Mouse (Mus musculus): Measurements from ENCODE around the gene Bag6.
"Not testable (repeated sequence)": the region's sequence is repeated elsewhere in the genome, so short reads cannot be mapped to it uniquely, and the experiment has no call there.

Gene Bag6

DNA sequence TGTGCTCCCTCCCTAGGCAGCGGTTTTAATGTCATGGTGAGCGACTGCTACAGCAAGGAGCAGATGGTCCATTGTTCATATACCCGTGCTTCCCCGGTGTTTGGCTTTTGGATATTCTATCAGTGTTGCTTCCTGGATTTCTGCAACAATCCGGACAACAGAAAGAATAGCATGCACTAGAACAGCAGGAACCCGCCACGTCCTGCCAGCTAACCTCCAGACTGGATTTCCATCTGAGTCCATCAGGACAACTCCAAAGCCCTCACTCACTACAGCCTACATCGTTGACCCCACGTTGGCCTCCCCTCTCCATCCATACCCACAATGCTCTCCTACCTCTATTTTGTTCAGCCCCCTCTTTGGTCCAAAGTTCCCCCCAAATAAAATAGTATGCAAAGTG, 23.2 kb upstream of the Bag6 start:
- DNase-seq (ENCODE audit: low spot score): no peak

DNA sequence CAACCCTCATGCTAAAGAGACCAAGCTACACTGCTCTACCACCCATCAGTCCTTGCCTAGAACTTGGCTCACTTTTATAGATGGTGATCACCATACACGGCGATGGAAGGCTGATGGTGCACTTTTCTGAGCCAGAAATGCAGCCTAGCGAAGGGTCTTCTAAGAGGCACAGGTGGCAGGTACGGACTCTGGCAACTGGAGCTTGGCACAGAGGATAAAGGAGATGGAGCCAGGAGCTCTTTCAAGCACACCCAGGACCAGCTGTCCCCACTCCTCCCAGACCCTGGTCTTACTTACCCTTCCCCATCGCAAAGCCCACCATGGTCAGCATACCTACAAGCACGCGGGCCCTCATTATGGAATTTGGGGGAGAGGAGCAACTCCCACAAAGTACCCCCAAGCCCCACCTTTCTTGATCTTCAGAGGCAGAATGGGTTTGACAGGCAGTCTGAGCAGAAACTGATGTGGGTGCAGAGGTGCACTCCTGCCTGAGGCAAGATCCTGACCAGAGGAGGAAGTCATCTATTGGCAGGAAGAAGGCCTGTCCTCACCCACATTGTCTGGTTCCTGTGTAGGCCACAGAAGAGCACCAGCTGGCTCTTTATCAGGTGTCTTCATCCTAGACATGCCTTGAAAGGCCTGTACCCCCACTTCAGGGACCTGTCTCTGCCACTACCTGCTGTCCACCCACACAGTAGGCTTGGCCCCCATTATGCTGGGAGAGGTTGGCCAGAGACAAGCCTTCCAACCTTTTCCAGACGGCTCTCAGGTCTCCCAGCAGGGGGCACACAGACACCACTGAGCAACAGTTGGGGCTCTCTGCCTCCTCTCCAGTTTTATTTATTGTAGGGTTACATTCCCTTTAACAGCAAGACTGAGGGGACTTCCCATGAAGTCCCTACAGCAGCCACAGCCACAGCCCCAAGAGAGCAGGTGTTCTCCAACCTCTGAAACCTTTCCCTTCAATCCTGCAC, 19.6 kb upstream of the Bag6 start, which contains the start of gene Ly6g5b:
TSS of gene Ly6g5b (minus strand) at position 383 of the 974 bp plus-strand sequence.
- DNase-seq (ENCODE audit: low spot score): no peak

- no peak for DNase-seq (ENCODE audit: low spot score)
Measured at GRCm38 (mm10) chr17:35120745-35121142, 14.2 kb upstream of the Bag6 start.

DNA sequence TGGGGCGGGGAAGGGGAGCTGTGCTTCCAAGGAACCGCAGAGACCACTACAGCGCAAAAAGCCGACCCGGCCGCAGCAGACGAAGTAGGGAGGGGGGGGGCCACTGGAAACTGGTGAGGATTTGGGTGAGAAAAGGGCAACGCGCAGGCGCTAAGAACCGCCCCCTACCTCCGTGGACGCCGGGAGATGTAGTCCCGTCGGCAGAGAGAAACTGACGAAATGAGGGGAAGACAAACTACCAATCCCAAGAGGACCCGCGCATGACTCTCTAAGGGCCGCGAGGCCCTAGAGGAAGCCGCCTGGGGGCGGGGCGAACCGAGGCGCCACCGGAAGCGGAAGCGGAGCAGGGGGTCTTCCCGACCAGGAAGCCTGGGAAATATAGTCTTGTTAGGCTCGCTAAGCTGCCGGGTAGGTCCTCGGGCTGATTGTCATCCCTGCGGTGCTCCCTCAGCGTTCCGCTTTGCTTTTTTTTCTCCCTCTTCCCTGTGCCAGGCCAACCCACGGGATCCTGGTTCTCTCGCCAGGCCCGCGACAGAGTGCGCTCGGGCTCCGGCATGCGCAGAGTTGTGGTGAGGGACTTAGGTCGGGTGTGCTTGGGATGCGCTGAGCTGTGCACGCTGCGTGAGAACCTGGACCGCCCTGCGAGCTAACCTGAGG, 13.7 kb upstream of the Bag6 start, which contains the start of gene Gpank1:
TSS of gene Gpank1 (plus strand) at position 313 of the 657 bp plus-strand sequence.
- DNase-seq (ENCODE audit: low spot score): peak; percentile 97

DNA sequence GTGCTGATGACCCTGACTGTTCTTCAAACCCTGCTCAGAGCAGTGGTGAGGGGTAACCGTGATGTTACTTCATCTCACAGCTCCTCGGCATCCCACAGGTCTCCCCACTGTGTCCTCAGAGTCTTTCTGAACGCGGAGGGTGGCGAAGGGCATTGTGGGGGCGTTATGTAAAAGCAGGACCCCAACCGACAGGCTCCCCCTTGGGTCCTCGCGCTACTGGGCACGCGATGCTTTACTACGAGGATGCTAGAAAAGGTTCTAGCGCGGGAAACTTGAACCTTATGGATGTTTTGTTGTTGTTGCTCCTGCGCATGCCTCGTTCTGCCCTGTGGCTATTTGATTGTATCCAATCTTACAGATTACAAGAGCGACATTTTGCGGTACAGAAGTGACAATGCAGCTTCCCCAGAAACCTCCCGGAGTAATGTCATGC, 13.1 kb upstream of the Bag6 start, which contains the start of gene Csnk2b:
TSS of gene Csnk2b (minus strand) at position 183 of the 433 bp plus-strand sequence.
- DNase-seq (ENCODE audit: low spot score): peak; percentile 69

- not testable (repeated sequence) for DNase-seq (ENCODE audit: low spot score)
Measured at GRCm38 (mm10) chr17:35123287-35123686, 11.7 kb upstream of the Bag6 start.

DNA sequence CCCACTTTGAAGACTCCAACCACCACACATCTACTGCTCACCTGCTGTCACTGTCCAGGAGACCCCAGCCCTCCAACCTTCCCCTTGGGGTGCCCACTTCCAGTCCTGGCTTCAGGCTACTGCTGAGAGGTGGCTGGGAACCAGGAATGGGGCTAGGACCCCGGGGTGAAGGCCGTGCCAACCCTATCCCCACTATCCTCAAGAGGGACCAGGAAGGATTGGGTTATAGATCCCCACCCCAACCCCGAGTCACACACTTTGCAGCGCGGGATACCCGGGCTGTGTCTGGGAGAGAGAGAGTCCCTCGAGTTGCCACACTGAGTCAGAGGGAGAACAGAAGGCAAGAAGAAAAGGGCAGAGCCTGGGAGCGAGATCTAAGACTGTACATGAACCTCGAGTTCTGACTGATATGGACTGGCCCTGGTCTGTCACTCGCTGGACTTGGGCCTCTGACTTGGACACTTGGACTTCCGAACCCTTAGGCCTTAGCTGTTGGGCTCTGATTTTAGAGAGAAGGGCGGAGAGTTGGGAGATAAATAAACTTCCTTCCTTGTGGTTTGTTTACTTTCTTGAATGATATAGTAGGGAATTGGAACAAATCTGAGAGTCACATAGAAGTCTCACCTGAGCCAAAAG, 10.6 kb upstream of the Bag6 start:
- not testable (repeated sequence) for DNase-seq (ENCODE audit: low spot score)

DNA sequence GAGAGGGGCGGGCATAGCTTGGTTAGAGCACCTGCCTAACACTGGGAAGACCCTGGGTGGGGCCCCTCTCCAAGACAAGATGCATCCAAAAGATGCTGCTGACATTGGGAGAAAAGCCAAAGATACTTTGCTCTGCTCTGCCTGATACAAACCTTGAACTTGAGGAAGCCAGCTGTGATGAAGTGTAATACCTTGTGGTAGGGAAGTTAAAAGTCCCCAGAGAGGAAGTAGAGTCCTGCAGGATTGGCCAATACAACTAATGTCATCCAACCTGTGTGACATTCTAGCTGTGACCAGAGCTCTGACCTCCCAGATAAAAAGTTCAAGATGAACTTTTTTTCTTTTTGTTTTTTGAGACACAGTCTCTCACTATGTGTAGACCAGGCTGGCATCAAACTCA, 9.9 kb upstream of the Bag6 start:
- DNase-seq (ENCODE audit: low spot score): no peak

DNA sequence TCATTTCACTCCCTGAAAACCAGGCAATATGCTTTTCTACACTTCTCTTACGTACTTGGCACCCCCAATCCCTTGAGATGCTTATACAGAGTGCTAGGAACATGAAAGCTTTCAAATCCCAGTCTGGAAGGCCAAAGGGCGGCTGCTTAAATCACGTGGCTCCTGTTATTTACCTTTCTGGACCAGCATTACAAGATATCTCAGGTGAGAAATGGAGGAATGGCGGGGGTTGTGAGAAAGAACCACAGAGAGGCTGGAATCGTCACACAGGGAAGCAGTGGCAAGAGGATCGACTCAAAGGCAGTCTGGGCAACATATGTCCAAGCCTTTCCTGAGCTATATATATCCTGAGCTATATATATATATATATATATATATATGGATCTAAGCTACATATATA, 9.4 kb upstream of the Bag6 start:
- DNase-seq (ENCODE audit: low spot score): no peak

- DNase-seq (ENCODE audit: low spot score): no peak
Measured at GRCm38 (mm10) chr17:35126206-35126611, 8.8 kb upstream of the Bag6 start, which contains the start of gene D17H6S53E. TSS of gene D17H6S53E (plus strand) at chr17:35126373.

GRCm38 (mm10) chr17:35127017-35127416, 8.0 kb upstream of the Bag6 start:
- DNase-seq (ENCODE audit: low spot score): no peak

DNA sequence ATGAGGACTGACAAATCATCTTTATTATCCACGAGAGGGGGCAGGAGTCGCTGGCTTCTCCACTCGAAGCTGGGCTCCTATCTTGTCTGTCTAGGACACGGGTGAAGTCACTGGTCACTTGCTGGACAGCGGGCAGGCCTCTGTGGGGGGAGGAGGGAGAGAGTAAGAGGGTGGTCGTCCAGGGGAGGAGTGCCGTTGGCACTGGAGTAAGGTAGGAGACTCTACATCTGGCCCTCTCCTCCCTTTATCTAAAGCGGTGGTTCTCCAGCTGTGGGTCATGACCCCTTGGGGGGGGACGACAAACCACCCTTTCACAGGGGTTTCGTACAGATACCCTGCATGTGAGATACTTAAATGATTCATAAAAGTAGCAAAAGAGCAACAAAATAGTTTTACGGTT, 6.0 kb upstream of the Bag6 start:
- DNase-seq (ENCODE audit: low spot score): no peak

- no peak for DNase-seq (ENCODE audit: low spot score)
Measured at GRCm38 (mm10) chr17:35131038-35131437, 3.9 kb upstream of the Bag6 start.

DNA sequence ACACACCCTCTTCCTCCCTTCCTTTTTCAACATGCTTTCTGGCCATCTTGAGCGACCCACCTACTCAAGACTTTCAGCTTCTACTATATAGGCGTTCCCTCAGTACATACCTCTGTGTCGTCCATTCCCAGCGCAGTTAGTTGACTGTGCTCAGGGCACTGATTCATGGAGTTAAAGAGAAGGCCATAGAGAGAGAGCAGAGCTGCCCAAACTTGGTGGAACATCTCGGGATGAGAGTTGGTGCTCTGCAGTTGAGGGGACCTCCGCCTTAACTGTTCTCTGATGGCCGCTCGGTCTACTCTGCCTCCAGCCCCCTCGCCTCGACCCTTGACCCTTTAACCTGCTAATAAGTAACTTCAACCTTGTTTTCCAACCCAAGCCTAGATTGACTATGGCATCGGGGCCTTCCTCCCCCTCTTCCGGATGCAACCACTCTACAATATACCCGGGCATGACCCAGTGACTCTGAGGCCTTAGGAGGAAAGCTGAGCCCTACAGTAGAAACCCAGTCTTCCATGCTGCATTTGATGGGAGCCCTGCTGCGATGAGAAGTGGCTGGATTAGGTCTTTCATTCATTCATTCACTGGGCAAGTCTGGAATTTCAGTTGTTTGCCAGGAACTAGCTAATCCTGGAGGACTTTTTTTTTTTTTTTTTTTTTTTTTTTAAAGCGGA, 3.3 kb upstream of the Bag6 start, which contains the start of gene Apom:
TSS of gene Apom (minus strand) at position 551 of the 674 bp plus-strand sequence.
- no peak for DNase-seq (ENCODE audit: low spot score)

- no peak for DNase-seq (ENCODE audit: low spot score)
Measured at GRCm38 (mm10) chr17:35132174-35132560, 2.8 kb upstream of the Bag6 start.

DNA sequence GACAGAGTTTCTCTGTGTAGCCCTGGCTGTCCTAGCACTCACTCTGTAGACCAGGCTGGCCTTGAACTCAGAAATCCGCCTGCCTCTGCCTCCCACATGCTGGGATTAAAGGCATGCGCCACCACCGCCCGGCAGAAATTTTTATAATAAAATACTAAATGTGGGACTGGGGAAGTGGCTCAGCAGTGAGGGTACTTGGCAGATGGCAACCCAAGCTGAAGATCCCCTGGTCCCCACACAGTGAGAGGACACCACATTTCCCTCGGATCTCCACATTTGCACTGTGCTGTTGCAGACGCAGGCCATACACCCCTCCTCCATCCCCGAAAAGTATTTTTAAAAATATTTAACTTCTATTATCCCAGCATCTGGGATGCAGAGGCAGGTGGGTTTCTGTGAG, 1.5 kb upstream of the Bag6 start:
- no peak for DNase-seq (ENCODE audit: low spot score)

DNA sequence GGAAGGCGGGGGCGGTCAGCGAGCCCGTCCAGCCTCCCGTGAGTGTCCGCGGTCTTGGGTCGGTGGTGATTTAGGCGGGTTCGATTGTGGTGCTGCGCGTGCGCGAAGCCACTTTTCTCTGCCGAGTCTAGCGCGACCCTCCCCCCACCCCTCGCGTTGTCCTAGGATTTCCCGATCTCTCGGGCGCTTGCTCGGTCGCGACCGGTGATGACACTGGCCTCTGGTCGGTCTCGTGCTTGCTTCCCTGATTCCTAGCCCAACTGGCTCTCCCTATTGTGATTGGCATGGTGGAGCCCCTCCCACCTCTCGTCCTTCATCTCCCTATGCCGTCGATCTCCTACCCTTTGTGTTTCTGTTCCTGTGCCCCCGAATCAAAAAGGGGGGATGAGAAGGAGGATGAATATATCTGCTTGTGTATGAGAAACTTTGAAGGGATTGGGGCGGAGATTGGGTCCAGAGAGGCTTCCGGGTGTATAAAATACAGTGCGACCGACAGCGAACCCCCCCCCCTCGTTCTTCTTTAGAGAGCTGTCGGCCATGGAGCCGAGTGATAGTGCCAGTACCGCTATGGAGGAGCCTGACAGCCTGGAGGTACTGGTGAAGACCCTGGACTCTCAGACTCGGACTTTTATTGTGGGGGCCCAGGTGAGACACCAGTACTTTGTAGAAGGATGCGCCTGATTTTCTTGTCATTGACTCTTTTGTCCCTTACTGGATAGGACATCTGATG, 778 bp downstream of the Bag6 start:
- no peak for DNase-seq (ENCODE audit: low spot score)

- DNase-seq (ENCODE audit: low spot score): no peak
Measured at GRCm38 (mm10) chr17:35139269-35139668, 4.3 kb downstream of the Bag6 start.

- no peak for DNase-seq (ENCODE audit: low spot score)
Measured at GRCm38 (mm10) chr17:35140490-35140996, 5.6 kb downstream of the Bag6 start.

DNA sequence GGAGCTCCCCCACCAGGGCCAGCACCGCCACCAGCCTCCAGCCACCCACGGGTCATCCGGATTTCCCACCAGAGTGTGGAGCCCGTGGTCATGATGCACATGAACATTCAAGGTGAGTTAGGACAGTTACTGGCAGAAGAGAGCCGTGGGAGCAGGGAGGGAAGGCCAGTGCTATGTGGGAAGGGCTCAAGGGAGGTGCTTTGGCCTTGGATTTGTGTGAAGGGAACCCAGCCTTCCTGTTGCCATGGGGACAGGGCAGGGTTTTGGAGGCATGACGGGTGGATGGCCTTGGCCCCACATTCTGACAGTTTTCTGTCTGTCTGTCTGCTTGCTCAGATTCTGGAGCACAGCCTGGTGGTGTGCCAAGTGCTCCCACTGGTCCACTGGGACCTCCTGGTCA, 7.0 kb downstream of the Bag6 start:
- DNase-seq (ENCODE audit: low spot score): no peak

GRCm38 (mm10) chr17:35146139-35146538, 11.2 kb downstream of the Bag6 start:
- no peak for DNase-seq (ENCODE audit: low spot score)
